Mouse (Mus musculus): Measurements from ENCODE around the gene Mettl17. TPM values are rescaled to one million over a fixed set of nuclear protein-coding genes. Genes with fewer than 3 reads are reported as not detected.

Mettl17 gene
- polyA plus RNA-seq, 1 experiment from 2014 or later: 85.2 TPM

DNA sequence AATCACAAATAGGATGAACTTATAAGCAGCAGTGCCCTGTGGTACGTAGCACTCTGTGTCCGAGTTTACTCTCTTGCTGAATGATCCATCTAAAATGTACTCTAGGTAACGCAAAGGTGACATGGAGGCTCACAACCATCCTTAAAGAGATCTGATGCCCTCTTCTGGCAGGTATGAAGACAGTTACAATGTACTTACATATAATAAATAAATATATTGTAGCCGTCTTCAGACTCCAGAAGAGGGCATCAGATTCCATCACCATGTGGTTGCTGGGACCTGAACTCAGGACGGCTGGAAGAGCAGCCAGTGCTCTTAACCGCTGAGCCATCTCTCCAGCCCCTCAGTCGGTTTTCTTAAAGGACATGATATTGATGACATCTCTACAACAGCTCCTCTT lies 20.1 kb downstream of the Mettl17 start:
- Histone ChIP-seq H3K4me1 (ENCODE audit: control insufficient read depth, insufficient read depth, low read length) (no peaks in the 10 kb centered on the region), H3K36me3 (ENCODE audit: control insufficient read depth, insufficient read depth, low read length) (no peaks in the 10 kb centered on the region)
- 73% methylated on average over 7 of the region's 7 CpGs for WGBS

DNA sequence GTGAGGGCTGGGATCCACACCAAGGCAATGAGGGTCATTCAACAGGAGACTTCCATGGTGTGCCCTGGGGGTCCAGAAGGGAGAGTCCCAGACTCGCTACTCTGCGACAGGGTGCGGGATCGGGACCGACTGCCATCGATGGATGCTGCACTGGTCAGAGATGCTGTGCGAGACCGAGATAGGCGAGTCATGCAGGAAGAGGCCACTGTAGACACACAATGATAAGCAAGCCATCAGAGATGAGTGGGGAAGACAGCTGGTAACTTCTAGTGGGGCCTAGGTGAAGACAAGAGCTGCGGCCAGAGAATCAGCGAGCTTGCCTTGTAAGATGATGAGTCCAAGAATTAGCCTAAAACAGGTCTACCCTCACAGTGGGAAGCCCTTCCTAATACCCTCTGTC lies 21.5 kb downstream of the Mettl17 start:
- Histone ChIP-seq H3K4me3 (replicated peaks; ENCODE audit: low read depth, low read length) (no peak overlapping the region), H3K27me3 (ENCODE audit: control insufficient read depth, insufficient read depth, low read length) (no peaks in the 10 kb centered on the region), H3K9me3 (ENCODE audit: control insufficient read depth, low read length) (no peaks in the 10 kb centered on the region), H3K4me2 (ENCODE audit: low read length) (no peak overlapping the region), H3K27ac (replicated peaks; ENCODE audit: low read depth, low read length) (no peak overlapping the region), H3K4me1 (ENCODE audit: control insufficient read depth, insufficient read depth, low read length) (no peaks in the 10 kb centered on the region), H3K36me3 (ENCODE audit: control insufficient read depth, insufficient read depth, low read length) (no peaks in the 10 kb centered on the region), H3K9ac (replicated peaks; ENCODE audit: low read length) (no peak overlapping the region)
- WGBS: 94% methylated on average over 11 of the region's 11 CpGs
- ATAC-seq (ENCODE audit: low FRiP score, low TSS enrichment) (no peak), DNase-seq (no peak)

More for the DNA sequence above, 20.1 kb downstream of the Mettl17 start:
- Histone ChIP-seq H3K27ac (replicated peaks; ENCODE audit: low read depth, low read length) (no peak overlapping the region), H3K9me3 (ENCODE audit: control insufficient read depth, low read length) (no peaks in the 10 kb centered on the region), H3K4me2 (ENCODE audit: low read length) (no peak overlapping the region), H3K9ac (replicated peaks; ENCODE audit: low read length) (no peak overlapping the region), H3K4me3 (replicated peaks; ENCODE audit: low read depth, low read length) (no peak overlapping the region), H3K27me3 (ENCODE audit: control insufficient read depth, insufficient read depth, low read length) (no peaks in the 10 kb centered on the region)
- DNase-seq: peak; percentile 38
- no peak for ATAC-seq (ENCODE audit: low FRiP score, low TSS enrichment)

- WGBS: 88% methylated on average over 10 of the region's 10 CpGs
Measured at GRCm38 (mm10) chr14:51911301-51911700, 26.7 kb downstream of the Mettl17 start.

DNA sequence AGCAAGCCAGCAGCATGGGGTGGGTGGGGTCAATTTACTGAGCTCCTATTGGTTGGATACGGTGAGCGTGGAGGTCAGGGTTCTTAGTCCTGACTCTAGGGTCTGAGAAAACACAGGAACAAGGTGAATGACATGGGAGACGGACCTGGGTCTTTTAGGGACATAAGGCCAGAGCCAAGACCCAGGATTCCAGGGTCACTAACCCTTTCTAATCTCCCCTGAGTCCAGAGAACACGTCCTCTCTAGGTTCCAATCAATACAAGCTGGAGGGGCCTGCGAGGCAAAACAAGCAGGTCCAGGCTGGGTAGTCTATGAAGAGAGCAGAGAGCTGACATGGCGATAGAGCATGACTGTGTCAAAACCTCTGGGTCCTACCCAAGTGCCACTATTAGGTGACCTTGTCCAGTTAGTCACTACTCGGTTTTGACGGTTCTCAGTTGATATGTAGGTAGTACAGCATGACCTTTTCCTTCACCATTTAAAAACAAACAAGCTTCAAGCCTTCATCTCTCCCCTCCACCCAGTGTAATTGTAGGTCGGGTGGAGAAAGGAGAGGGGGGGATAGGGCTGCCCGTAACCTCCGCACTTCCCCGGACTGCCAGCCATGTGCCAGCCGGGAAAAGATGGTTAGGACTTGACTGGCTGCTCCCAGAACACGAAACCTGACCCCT lies 27.9 kb downstream of the Mettl17 start:
- H3K27me3 ChIP-seq (ENCODE audit: control insufficient read depth, insufficient read depth, low read length): no peaks in the 10 kb centered on the region
- H3K4me2 ChIP-seq (ENCODE audit: low read length): peak overlapping the region; percentile 98
- WGBS: 8% methylated on average over 14 of the region's 14 CpGs
- H3K27ac ChIP-seq (replicated peaks; ENCODE audit: low read depth, low read length): peak overlapping the region; percentile 56; the same call in 1 of the 2 replicates
- H3K4me1 ChIP-seq (ENCODE audit: control insufficient read depth, insufficient read depth, low read length): peaks cover 14% of the 10 kb centered on the region
- DNase-seq (peak; percentile 23), ATAC-seq (ENCODE audit: low FRiP score, low TSS enrichment) (no peak)
- H3K4me3 ChIP-seq (replicated peaks; ENCODE audit: low read depth, low read length): peak overlapping the region; percentile 51
- H3K36me3 ChIP-seq (ENCODE audit: control insufficient read depth, insufficient read depth, low read length): no peaks in the 10 kb centered on the region
- peak overlapping the region; percentile 58 for H3K9ac ChIP-seq (replicated peaks; ENCODE audit: low read length)
- H3K9me3 ChIP-seq (ENCODE audit: control insufficient read depth, low read length): no peaks in the 10 kb centered on the region

More at GRCm38 (mm10) chr14:51911301-51911700, 26.7 kb downstream of the Mettl17 start:
- H3K4me2 ChIP-seq (ENCODE audit: low read length): peak overlapping the region; percentile 98
- H3K4me1 ChIP-seq (ENCODE audit: control insufficient read depth, insufficient read depth, low read length): peaks cover 14% of the 10 kb centered on the region
- H3K27me3 ChIP-seq (ENCODE audit: control insufficient read depth, insufficient read depth, low read length): no peaks in the 10 kb centered on the region
- H3K9me3 ChIP-seq (ENCODE audit: control insufficient read depth, low read length): no peaks in the 10 kb centered on the region
- no peak for ATAC-seq (ENCODE audit: low FRiP score, low TSS enrichment)
- no peak overlapping the region for H3K9ac ChIP-seq (replicated peaks; ENCODE audit: low read length)
- no peak for DNase-seq
- H3K4me3 ChIP-seq (replicated peaks; ENCODE audit: low read depth, low read length): no peak overlapping the region
- no peak overlapping the region for H3K27ac ChIP-seq (replicated peaks; ENCODE audit: low read depth, low read length)
- no peaks in the 10 kb centered on the region for H3K36me3 ChIP-seq (ENCODE audit: control insufficient read depth, insufficient read depth, low read length)

DNA sequence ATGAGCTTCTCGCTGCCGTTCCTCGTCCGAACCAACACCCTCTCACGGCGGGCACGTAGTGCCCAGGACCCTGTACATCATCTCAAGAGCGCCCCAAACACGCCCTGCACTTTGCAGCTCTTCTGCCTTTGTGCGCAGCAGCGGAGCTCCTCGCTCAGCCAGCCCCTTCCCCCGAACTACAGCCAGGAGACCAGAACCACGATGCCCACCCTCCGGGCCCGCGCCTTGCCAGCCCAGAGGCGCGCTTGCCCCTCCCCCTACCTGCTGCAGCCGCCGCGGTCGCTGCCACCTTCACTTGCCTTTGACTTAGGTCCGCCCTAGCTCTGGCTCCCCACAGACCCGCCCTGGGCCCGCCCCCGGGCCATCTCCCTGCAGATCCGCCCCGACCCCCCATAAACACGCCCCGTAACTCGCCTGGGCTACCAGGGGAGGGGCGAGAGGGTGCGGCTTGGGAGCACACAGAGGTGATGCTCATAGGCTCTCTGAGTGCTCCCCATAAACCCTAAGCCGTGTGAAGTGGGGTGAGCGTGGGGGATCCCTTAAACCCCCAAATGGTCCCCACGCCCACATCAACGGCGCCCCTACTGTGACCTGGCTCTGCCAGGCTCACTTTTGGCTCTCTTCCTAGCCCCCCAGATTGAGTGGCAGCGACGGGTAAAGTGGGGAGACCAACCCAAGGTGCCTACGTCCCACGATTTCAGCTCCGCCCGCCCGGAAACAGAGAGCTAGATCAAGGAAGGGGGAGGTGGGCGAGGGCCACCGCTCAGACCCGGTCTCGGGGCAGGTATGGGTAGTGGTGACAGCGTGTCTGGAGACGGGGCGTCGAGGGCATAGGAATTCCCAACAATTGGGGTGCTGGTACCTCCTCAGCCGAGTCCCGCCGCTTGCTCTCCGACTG lies 28.7 kb downstream of the Mettl17 start:
- under 1% methylated on average over 58 of the region's 58 CpGs for WGBS
- peak overlapping the region; percentile 58 for H3K9ac ChIP-seq (replicated peaks; ENCODE audit: low read length)
- H3K36me3 ChIP-seq (ENCODE audit: control insufficient read depth, insufficient read depth, low read length): no peaks in the 10 kb centered on the region
- ATAC-seq (ENCODE audit: low FRiP score, low TSS enrichment) (peak; percentile 66), DNase-seq (peak; percentile 75)
- no peaks in the 10 kb centered on the region for H3K27me3 ChIP-seq (ENCODE audit: control insufficient read depth, insufficient read depth, low read length)
- no peaks in the 10 kb centered on the region for H3K9me3 ChIP-seq (ENCODE audit: control insufficient read depth, low read length)
- H3K4me2 ChIP-seq (ENCODE audit: low read length): peak overlapping the region; percentile 98
- peak overlapping the region; percentile 56 for H3K27ac ChIP-seq (replicated peaks; ENCODE audit: low read depth, low read length)
- peak overlapping the region; percentile 51 for H3K4me3 ChIP-seq (replicated peaks; ENCODE audit: low read depth, low read length)
- peaks cover 14% of the 10 kb centered on the region for H3K4me1 ChIP-seq (ENCODE audit: control insufficient read depth, insufficient read depth, low read length)

- WGBS: under 1% methylated on average over 22 of the region's 23 CpGs
Measured at GRCm38 (mm10) chr14:51913960-51914762, 29.5 kb downstream of the Mettl17 start, which contains the start of gene Ndrg2. Gene Ndrg2 (minus strand): TSS chr14:51914158.

GRCm38 (mm10) chr14:51915030-51915429 lies 30.4 kb downstream of the Mettl17 start:
- Histone ChIP-seq H3K9ac (replicated peaks; ENCODE audit: low read length) (no peak overlapping the region), H3K4me2 (ENCODE audit: low read length) (no peak overlapping the region), H3K36me3 (ENCODE audit: control insufficient read depth, insufficient read depth, low read length) (no peaks in the 10 kb centered on the region), H3K27me3 (ENCODE audit: control insufficient read depth, insufficient read depth, low read length) (no peaks in the 10 kb centered on the region), H3K4me3 (replicated peaks; ENCODE audit: low read depth, low read length) (no peak overlapping the region), H3K4me1 (ENCODE audit: control insufficient read depth, insufficient read depth, low read length) (peaks cover 14% of the 10 kb centered on the region), H3K9me3 (ENCODE audit: control insufficient read depth, low read length) (no peaks in the 10 kb centered on the region), H3K27ac (replicated peaks; ENCODE audit: low read depth, low read length) (no peak overlapping the region)
- ATAC-seq (ENCODE audit: low FRiP score, low TSS enrichment) (no peak), DNase-seq (no peak)
- 38% methylated on average over 3 of the region's 3 CpGs for WGBS

More at GRCm38 (mm10) chr14:51913960-51914762, 29.5 kb downstream of the Mettl17 start, which contains the start of gene Ndrg2:
- Histone ChIP-seq H3K4me2 (ENCODE audit: low read length) (peak within 1 kb of the TSS; percentile 98), H3K4me3 (replicated peaks; ENCODE audit: low read depth, low read length) (peak within 1 kb of the TSS; percentile 51), H3K36me3 (ENCODE audit: control insufficient read depth, insufficient read depth, low read length) (no peaks in the 10 kb centered on the region), H3K9ac (replicated peaks; ENCODE audit: low read length) (peak within 1 kb of the TSS; percentile 58), H3K27me3 (ENCODE audit: control insufficient read depth, insufficient read depth, low read length) (no peaks in the 10 kb centered on the region), H3K9me3 (ENCODE audit: control insufficient read depth, low read length) (no peaks in the 10 kb centered on the region), H3K4me1 (ENCODE audit: control insufficient read depth, insufficient read depth, low read length) (peaks cover 14% of the 10 kb centered on the region), H3K27ac (replicated peaks; ENCODE audit: low read depth, low read length) (peak within 1 kb of the TSS; percentile 64)
- peak; percentile 78 for DNase-seq
- peak; percentile 65 for ATAC-seq (ENCODE audit: low FRiP score, low TSS enrichment)

DNA sequence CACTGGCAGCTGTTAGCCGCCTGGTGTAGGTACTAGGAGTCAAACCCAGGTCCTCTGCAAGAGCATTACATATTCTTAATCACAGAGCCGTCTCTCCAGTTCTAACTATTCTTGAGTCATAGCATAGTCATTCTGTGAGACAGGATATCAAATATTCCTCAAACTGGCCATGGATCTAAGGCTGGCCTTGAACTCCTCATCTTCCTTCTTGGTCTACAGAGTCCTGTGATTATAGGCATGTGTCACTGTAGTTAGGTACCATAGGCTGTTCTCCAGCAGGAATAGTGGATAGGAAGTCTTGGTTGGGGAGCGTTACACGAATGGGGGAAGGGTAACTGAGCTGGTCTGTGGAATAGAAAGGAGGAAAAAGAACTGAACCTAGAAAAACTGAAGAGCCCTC lies 31.9 kb downstream of the Mettl17 start:
- ATAC-seq (ENCODE audit: low FRiP score, low TSS enrichment): no peak
- 92% methylated on average over 4 of the region's 4 CpGs for WGBS

More for the DNA sequence above, 31.9 kb downstream of the Mettl17 start:
- no peak overlapping the region for H3K4me3 ChIP-seq (replicated peaks; ENCODE audit: low read depth, low read length)
- H3K27me3 ChIP-seq (ENCODE audit: control insufficient read depth, insufficient read depth, low read length): no peaks in the 10 kb centered on the region
- H3K4me1 ChIP-seq (ENCODE audit: control insufficient read depth, insufficient read depth, low read length): peaks cover 14% of the 10 kb centered on the region
- no peaks in the 10 kb centered on the region for H3K9me3 ChIP-seq (ENCODE audit: control insufficient read depth, low read length)
- H3K9ac ChIP-seq (replicated peaks; ENCODE audit: low read length): no peak overlapping the region
- no peak overlapping the region for H3K4me2 ChIP-seq (ENCODE audit: low read length)
- no peak overlapping the region for H3K27ac ChIP-seq (replicated peaks; ENCODE audit: low read depth, low read length)
- no peak for DNase-seq
- H3K36me3 ChIP-seq (ENCODE audit: control insufficient read depth, insufficient read depth, low read length): no peaks in the 10 kb centered on the region

All from midbrain, embryonic 14.5 days (tissue).